Comparison of ENCODE assay signal across 8 mouse cellular contexts in the genomic region with DNA sequence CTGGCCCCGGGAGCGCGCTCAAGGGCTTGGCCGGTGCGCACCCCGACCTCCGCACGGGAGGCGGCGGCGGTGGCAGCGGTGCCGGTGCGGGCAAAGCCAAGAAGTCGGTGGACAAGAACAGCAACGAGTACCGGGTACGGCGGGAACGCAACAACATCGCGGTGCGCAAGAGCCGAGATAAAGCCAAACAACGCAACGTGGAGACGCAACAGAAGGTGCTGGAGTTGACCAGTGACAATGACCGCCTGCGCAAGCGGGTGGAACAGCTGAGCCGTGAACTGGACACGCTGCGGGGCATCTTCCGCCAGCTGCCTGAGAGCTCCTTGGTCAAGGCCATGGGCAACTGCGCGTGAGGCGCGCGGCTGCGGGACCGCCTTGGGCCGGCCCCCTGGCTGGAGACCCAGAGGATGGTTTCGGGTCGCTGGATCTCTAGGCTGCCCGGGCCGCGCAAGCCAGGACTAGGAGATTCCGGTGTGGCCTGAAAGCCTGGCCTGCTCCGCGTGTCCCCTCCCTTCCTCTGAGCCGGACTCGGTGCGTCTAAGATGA. TPM values are rescaled to one million over a fixed set of nuclear protein-coding genes. Genes with fewer than 3 reads are reported as not detected.
DNase-seq lines count a peak whose midpoint lies in the region; ATAC-seq lines count a peak whose summit lies in the region.

No protein-coding gene starts in this region.

- H3K9me3 ChIP-seq in forebrain, embryonic 10.5 days: no peaks in the 10 kb centered on the region
- no peaks in the 10 kb centered on the region for H3K9me3 ChIP-seq in limb, embryonic 10.5 days (replicated peaks)
- no peaks in the 10 kb centered on the region for H3K9me3 ChIP-seq in neural tube, embryonic 12.5 days

- ATAC-seq in neural tube, embryonic 12.5 days (ENCODE audit: low FRiP score, low read depth): no peak

- DNase-seq in adrenal gland, adult 18-20 months (ENCODE audit: low spot score in 2 of 2): peak; percentile 33 to 47
- no peak for DNase-seq in adrenal gland, postnatal 36 days
- peak; percentile 51 for DNase-seq in adrenal gland, postnatal 10 days
- peak; percentile 44 for DNase-seq in forebrain, embryonic 10.5 days (ENCODE audit: extremely low spot score, low spot score)
- DNase-seq in heart, postnatal 4 days: peak; percentile 28
- peak; percentile 66 for DNase-seq in limb, embryonic 10.5 days (ENCODE audit: low spot score)
- DNase-seq in urinary bladder, adult 18-20 months (ENCODE audit: low spot score in 2 of 2): no peak

- peak overlapping the region; percentile 68 for H3K4me3 ChIP-seq in forebrain, embryonic 10.5 days
- peak overlapping the region; percentile 65 for H3K4me3 ChIP-seq in limb, embryonic 10.5 days
- H3K4me3 ChIP-seq in neural tube, embryonic 12.5 days: peak overlapping the region; percentile 48

- under 1% methylated on average over 53 of the region's 53 CpGs for WGBS in forebrain, embryonic 10.5 days
- under 1% methylated on average over 53 of the region's 53 CpGs for WGBS in limb, embryonic 10.5 days
- under 1% methylated on average over 53 of the region's 53 CpGs for WGBS in neural tube, embryonic 12.5 days

- peak overlapping the region; percentile 96 for H3K4me2 ChIP-seq in neural tube, embryonic 12.5 days (replicated peaks)

- H3K9ac ChIP-seq in neural tube, embryonic 12.5 days: peak overlapping the region; percentile 59; the same call in 1 of the 2 replicates

- peak overlapping the region; percentile 83; the same call in 1 of the 2 replicates for H3K27ac ChIP-seq in forebrain, embryonic 10.5 days
- peak overlapping the region; percentile 76; the same call in 1 of the 2 replicates for H3K27ac ChIP-seq in limb, embryonic 10.5 days
- H3K27ac ChIP-seq in neural tube, embryonic 12.5 days: no peak overlapping the region

- H3K27me3 ChIP-seq in forebrain, embryonic 10.5 days (ENCODE audit: poor library complexity, severe bottlenecking): peaks cover 97% of the 10 kb centered on the region
- H3K27me3 ChIP-seq in limb, embryonic 10.5 days (ENCODE audit: low read depth, poor library complexity, severe bottlenecking): peaks cover 99% of the 10 kb centered on the region
- peaks cover 78% of the 10 kb centered on the region for H3K27me3 ChIP-seq in neural tube, embryonic 12.5 days (replicated peaks)

- peaks cover 40% of the 10 kb centered on the region for H3K4me1 ChIP-seq in forebrain, embryonic 10.5 days
- peaks cover 42% of the 10 kb centered on the region for H3K4me1 ChIP-seq in limb, embryonic 10.5 days
- H3K4me1 ChIP-seq in neural tube, embryonic 12.5 days: peaks cover 26% of the 10 kb centered on the region

- no peaks in the 10 kb centered on the region for H3K36me3 ChIP-seq in forebrain, embryonic 10.5 days (replicated peaks)
- H3K36me3 ChIP-seq in limb, embryonic 10.5 days: no peaks in the 10 kb centered on the region
- H3K36me3 ChIP-seq in neural tube, embryonic 12.5 days: no peaks in the 10 kb centered on the region

RNA-seq across cellular contexts. Expression of a gene that starts 1.1 kb away (rescaled TPM):
- total RNA-seq in adrenal gland, adult 18-20 months (2021): 100 to 1,000 TPM; 102 to 266 TPM
- total RNA-seq in adrenal gland, postnatal 36 days (2021): 100 to 1,000 TPM; 124 to 150 TPM
- 100 to 1,000 TPM; 237 to 238 TPM for total RNA-seq in adrenal gland, postnatal 10 days (2021)
- polyA plus RNA-seq in forebrain, embryonic 10.5 days (2016; fragmentation: Nextera tagmentation; extraction: Ambion mirVana): 0.23 and 0.40 TPM in 2 replicates
- 1 to 10 TPM; 3.2 to 4.0 TPM for total RNA-seq in heart, postnatal 4 days (2021)
- 0.25 and 0.40 TPM in 2 replicates for polyA plus RNA-seq in limb, embryonic 10.5 days (2016; fragmentation: Nextera tagmentation; extraction: Ambion mirVana)
- polyA plus RNA-seq in neural tube, embryonic 12.5 days (2016; fragmentation: Nextera tagmentation; extraction: Ambion mirVana): 0.68 and 0.74 TPM in 2 replicates

Comparison
In these comparisons a context has a peak if more than half of its experiments do, and no peak if none do; other contexts are left out.
1. DNase-seq: peak in adrenal gland, adult 18-20 months (2 of 2), adrenal gland, postnatal 10 days (single experiment), forebrain, embryonic 10.5 days (single experiment), heart, postnatal 4 days (single experiment) and limb, embryonic 10.5 days (single experiment); none in adrenal gland, postnatal 36 days (0 of 2) and urinary bladder, adult 18-20 months (0 of 2).
2. RNA of a gene that starts 1.1 kb away (total RNA-seq): 102 to 266 TPM in adrenal gland, adult 18-20 months, 237 to 238 TPM in adrenal gland, postnatal 10 days and 124 to 150 TPM in adrenal gland, postnatal 36 days; 3.2 to 4.0 TPM in heart, postnatal 4 days; every median in the first group is over 10 times any median in the second.
3. Peak in every context shown above with its lines, with median percentiles within 50 percentile points of each other: H3K4me3 ChIP-seq.